Mouse (Mus musculus) embryonic fibroblast, embryonic 13.5 days (primary cell): ENCODE measurements around the gene Trmt2b.

Experiments
- CTCF ChIP-seq: IDR thresholded peaks from 2 replicates; pipeline ENCODE4 v1.5.1; 2011; ENCODE audit warnings: mild to moderate bottlenecking, control low read depth, low read length, moderate library complexity, borderline replicate concordance; ENCODE audit not compliant: insufficient read depth
- POLR2A ChIP-seq: IDR thresholded peaks from 2 replicates; pipeline ENCODE4 v1.6.1; 2011; ENCODE audit warnings: low read depth, mild to moderate bottlenecking, control low read depth, low read length, moderate library complexity

GRCm38 (mm10) chrX:134297195-134297594 lies 20.4 kb upstream of the Trmt2b start:
- TF ChIP-seq CTCF = no peak
- TF ChIP-seq POLR2A = no peak
